Mouse (Mus musculus) lung, postnatal 10 days (tissue): ENCODE data around the gene Chrna10.

ENCODE experiments used
- DNase-seq: peaks from one replicate; pipeline ENCODE4 v3.0.0; 2021

Gene Chrna10

DNA sequence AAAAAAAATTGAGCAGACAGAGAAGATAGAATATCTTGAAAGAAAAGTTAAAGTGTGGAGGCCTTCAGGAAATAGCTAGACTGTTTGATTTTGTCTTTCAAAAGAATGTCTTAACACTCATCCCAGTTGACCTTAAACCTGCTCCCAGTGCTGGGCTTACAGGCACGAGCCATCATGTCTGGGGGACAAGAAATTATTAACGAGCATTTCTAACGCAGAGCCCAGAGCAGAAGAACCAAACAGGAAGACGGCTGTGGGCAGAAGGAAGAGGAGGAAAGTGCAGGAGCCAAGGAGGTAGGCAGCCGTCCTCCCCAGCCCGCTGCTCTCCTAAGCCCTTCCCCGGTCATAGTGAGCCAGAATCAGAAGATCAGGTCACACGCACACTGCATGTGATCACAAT, 36.3 kb downstream of the Chrna10 start:
- no peak for DNase-seq

- DNase-seq: peak; percentile 65
Observed at GRCm38 (mm10) chr7:102078517-102078916, 38.1 kb downstream of the Chrna10 start.

GRCm38 (mm10) chr7:102076714-102077296, 39.8 kb downstream of the Chrna10 start:
- DNase-seq: peak; percentile 44

- DNase-seq: no peak
Observed at GRCm38 (mm10) chr7:102066363-102066762, 50.3 kb downstream of the Chrna10 start.

GRCm38 (mm10) chr7:102065046-102065891, 51.4 kb downstream of the Chrna10 start, which contains the start of the genes Rnf121, Xndc1 and Xntrpc:
TSS of gene Rnf121 (minus strand) at chr7:102065469.
TSS of gene Xndc1 (plus strand) at chr7:102065511.
TSS of gene Xntrpc (plus strand) at chr7:102065713.
- peak; percentile 95 for DNase-seq

DNA sequence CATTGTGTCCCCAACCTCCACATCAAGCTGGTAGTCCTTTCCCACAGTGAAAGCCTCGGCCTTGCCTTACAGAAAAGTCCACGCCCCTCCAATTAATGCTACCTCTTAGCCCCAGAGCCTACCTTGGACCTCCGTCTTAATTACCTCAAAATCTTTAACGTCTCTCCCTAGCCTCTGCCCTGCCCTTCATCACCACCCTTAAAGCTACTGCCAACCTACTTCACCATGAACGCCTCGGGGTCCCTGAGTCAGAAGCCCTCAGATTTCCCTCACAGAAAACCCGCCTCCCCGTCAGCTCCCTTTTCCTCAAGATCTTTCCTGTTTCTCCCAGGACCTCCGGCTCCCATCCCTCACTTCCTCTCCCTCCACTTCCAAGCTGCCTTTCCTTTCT, 52.0 kb downstream of the Chrna10 start:
- DNase-seq: no peak

- no peak for DNase-seq
Observed at GRCm38 (mm10) chr7:102063891-102064290, 52.7 kb downstream of the Chrna10 start.

- DNase-seq: no peak
Observed at GRCm38 (mm10) chr7:102062203-102062602, 54.4 kb downstream of the Chrna10 start.

- no peak for DNase-seq
Observed at GRCm38 (mm10) chr7:102061353-102061752, 55.3 kb downstream of the Chrna10 start.
